Mouse (Mus musculus) E14TG2a.4 (cell line): ENCODE measurements at regions not wholly inside any gene's neighbourhood (a gene's known extent, or its start where the extent isn't known, plus 50 kb on each side); places are given as distances from the start of the nearest gene placed in this dataset.

ENCODE experiments used
- CTCF ChIP-seq: conservative IDR thresholded peaks from 2 replicates; pipeline ENCODE4 v1.5.1; 2014; ENCODE audit warnings: low read length
- NANOG ChIP-seq: IDR thresholded peaks from 2 replicates; pipeline ENCODE4 v1.6.1; 2014; ENCODE audit warnings: borderline replicate concordance, low read length, mixed read lengths
- POU5F1 ChIP-seq: IDR thresholded peaks from 2 replicates; pipeline ENCODE4 v1.6.1; 2014; ENCODE audit warnings: low read length, borderline replicate concordance

GRCm38 (mm10) chr1:71808005-71808404 lies 155.0 kb upstream of the Fn1 start:
- TF ChIP-seq CTCF (no peak), POU5F1 (no peak), NANOG (no peak)
